Mouse (Mus musculus) retina, adult 2 months (tissue): Measurements from ENCODE around the gene Piga.

Experiments used
- DNase-seq: peaks from one replicate; pipeline ENCODE4 v3.0.0-alpha.2; 2012; ENCODE audit warnings: low read depth, low spot score

The Piga gene

DNA sequence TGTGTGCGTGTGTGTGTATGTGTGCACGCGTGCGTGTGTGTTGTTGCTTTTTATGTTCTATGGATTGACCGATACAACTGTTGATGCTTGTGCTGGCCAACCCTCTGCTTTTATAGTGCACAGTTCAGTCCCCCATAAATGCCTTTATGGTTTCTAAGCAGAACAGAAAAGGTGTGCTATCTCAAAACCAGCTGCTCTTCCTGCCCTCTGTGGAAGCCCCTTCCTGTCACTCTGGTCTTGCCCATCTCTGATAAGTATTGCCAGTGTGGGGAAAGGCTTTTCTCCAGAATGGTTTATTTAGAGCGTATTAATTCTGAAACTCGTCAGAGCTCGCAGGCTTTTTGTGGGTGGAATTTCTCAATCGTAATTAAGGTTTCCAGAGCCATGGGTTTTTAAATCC, 13.1 kb downstream of the Piga start:
- no peak for DNase-seq

DNA sequence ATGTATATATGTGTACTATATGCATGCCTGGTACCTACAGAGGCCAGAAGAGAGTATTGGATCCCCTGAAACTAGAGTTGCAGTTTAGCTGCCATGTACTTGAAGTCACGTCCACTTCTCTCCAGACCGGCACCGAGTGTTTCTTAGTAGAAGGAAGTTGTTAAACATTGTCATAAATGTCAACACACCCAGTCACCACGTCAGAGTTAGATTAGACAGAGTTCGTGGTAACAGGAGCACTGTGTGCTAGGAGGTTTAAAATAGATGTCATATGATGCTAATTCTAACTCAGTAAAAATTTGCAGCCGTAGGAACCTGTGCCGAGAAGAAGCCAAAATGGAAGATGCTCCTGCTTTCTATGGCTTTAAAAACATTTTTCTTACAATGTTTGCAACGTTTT, 17.1 kb downstream of the Piga start, which contains the start of gene Asb11:
Gene Asb11, plus strand, starts transcription at position 286 of the 400 bp plus-strand sequence.
- DNase-seq, result no peak

DNA sequence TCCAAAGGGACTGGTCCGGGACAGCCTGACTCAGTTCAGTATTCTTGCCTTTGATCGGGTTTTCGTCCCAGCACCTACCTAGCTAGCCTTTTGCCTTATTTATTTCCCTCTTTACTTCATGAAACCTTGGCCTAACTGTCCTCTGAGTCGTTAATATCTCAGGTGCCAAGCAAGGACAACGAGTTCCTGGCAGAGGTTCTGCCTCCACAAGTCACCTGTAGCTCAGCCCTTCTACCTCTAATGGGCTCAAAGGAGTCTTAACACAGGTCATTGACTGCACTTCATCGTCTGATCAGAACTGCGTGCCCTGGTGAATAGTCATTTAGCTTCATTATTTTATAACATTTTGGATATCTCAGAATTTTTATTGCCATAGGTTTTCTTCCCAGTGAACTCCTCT, 19.9 kb downstream of the Piga start:
- no peak for DNase-seq

DNA sequence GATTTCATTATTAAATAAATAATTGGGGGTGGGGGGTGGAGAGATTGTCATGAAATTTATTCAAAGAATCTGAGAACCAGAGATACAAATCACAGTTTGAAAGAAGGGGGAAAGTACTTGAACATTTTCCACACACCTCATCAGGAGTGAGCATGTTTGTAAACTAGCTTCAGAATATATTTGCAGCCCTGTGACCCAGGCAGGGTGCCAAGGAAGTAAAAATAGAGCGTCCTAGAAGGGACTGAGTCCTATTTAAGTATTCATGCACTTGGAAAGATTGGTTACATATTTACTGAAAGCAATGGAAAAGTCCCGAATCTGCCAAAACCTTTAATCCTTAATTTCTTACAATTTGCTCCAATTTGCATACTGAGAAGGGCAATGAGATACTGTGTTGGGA, 20.6 kb downstream of the Piga start:
- DNase-seq, result no peak

DNA sequence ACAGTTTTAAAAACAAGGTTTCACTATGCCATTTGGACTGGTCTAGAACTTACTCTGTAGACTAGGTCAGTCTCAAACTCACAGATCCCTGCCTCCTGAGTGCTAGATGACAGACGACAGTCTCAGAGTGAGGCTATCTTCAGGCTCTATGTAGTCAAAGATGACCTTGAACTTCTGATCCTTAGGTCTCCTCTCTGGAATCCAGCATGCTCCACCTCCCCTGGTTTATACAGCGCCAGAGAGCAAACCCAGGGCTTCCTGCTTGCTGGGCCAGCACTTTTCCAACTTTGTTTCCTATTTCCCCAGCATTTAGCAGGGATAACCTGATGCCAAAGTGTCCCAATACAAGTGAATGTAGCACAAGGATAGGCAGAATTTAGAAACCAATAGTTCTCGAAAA, 21.1 kb downstream of the Piga start:
- no peak for DNase-seq

DNA sequence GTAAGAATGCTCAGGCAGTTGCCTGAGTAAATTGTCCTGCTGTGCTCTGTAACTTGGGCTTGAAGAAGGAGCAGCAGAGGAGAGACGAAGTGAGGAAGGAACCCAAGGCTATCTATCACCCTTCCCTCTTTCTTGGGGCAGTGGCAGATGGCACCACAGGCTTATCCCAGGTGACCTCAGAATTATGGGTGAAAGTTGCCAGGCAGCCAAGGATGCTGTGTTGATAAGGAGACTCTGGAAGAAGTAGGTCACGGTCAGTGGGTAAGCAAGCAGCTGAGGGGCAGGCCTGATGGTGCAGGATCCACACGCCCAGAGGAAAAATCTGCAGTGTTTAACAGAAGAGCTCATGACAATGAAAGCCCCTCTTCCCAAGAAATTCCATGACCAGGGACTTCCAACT, 21.7 kb downstream of the Piga start:
- no peak for DNase-seq

DNA sequence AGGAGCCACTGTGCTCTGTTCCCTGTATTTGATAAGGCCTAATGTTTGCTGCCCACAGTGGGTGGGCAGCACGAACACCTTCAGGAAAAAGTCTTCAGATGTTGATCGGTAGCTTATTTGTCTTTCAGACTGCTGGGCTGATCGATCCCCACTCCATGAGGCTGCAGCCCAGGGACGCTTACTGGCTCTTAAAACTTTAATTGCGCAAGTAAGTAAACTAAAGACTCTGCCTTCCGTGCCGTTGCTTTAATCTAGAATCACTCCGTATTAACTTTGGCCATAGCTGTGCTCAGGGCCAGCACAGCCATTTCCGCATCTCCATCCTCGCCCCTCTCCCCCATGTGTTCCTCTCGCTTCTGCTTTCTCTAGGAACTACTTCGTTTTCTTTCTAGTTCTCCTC, 26.0 kb downstream of the Piga start:
- no peak for DNase-seq

DNA sequence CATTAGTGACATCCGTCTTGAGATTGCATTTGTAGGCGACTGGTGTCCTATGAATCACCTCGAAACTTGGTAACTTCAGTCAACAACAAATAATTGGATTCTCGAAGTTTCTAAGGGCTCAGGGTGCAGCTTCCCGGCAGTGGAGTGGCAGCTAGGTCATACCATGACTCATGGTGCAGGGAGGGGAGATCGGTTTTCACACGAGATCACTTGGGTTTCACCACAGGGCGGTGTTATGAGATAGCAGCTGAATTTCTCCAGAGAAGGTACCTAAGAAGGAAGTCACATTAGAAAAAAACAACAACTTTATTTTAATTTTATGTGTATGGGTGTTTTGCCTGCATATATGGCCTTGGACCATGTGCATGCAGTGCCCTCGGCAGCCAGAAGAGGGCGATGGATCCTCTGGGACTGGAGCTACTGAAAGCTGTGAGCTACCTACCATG, 26.5 kb downstream of the Piga start:
- DNase-seq, result no peak

DNA sequence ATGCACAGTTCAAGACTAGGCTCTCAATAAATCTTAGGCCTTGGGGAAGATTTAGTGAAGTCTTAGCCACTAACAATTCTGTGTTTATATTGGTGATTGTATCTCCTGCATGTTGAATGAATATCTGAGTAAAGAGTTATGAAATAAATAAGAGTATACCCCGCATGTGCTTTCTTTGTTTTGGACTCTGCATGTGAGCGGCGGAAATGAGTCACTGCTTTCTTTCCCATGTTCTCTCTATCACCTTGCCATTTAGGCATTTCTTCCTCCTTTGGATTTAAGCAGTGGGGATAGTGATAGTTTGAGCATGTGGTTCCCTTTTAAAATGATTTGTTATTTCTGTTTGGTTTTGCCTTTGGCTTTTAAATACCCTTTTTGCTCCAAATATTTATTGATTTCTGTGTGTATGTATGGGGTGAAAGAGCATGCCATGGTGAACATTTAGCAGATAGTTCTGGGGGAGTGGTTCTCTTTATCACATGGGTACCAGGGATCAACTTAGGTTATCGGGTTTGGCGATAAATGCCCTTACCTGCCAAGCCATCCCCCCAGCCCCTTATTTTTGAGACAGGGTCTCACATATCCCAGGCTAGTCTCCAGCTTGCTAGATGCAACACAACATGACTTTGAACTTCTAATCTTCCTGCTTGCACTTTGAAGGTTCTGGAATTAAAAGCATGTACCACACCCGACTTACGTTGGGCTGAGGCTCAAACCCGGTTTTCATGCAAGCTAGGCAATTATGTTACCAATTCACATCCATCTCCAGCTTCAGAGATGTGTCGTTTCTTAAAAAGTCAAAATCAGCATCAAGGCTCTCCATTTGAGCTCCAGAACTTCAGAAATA, 27.5 kb downstream of the Piga start:
- DNase-seq, result no peak

DNA sequence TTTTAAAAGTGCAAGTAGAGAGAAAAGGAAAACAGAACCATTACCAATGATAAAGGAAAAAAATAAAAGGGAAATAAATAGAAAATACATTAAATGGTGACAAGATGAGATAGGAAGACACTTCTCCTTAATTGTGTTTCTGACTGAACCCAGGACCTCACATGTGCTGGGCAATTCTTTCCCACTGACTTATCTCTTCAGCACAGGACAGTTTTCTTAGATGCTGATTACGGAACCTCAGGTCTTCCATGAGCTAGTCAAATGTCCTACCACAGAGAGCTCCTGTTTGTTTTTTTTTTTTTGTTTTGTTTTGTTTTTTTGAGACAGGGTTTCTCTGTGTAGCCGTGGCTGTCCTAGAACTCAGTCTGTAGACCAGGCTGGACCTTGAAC, 28.1 kb downstream of the Piga start:
- DNase-seq, result no peak

DNA sequence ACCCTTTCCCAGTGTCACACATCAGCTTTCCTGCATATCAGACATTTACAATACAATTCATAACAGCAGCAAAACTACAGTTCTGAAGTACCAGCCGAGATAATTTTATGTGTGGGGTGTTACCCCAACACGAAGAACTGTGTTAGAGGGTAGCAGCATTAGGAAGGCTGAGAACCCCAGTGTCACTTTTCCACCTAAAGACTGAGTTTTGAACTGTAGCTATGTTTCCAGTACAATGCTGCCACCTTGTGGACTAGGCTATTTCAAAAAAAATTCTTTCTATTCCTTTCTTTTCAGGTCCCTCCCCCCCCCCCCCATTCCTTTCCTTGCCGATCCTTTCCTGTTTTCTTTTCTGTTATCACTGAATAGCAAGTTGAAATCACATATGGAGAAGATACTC, 29.6 kb downstream of the Piga start:
- peak; percentile 4 for DNase-seq

DNA sequence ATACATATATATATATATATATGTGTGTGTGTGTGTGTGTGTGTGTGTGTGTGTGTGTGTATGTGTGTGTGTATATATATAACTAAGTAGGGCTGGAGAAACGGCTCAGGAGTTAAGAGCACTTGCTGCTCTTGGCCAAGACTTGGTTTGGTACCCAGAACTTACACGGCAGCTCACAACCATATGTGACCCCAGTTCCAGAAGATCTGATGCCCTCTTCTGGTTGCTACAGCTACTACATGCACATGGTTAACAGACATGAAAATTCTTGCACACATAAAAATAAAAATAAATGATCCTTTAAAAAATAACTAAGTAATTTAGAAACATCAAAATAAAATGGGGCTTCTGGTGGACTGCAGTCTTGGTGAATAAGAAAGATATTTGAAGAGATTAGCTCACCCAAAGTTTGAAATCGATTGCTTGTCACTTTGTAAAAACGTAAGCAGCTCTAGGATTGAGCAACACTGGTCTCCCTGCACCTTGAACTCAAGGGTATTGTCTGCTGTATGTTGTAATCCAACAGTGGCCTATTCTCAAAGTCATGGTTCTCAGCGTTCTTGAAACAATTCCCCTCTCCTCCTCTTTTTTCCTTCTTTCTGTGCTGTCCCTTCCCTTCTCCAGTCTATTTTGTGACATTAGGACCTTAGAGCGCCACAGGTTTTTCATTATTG, 39.8 kb downstream of the Piga start:
- DNase-seq, result no peak
